Mouse (Mus musculus) embryo, embryonic 10 days (tissue): ENCODE measurements at regions not wholly inside any gene's neighbourhood (a gene's known extent, or its start where the extent isn't known, plus 50 kb on each side); places are given as distances from the start of the nearest gene placed in this dataset.

Experiments used
- DNase-seq: peaks from one replicate; pipeline ENCODE4 v3.0.0-alpha.2; 2015; ENCODE audit warnings: low spot score

GRCm38 (mm10) chr3:40458490-40458889 is 72.6 kb upstream of the Intu start:
- peak; percentile 44 for DNase-seq

GRCm38 (mm10) chr3:40463446-40463845 is 67.6 kb upstream of the Intu start:
- DNase-seq: no peak

- DNase-seq: peak; percentile 54
Observed at GRCm38 (mm10) chr3:40470101-40470500, 61.0 kb upstream of the Intu start.

- no peak for DNase-seq
Observed at GRCm38 (mm10) chr3:40472766-40473165, 58.3 kb upstream of the Intu start.

- DNase-seq: peak; percentile 17
Observed at GRCm38 (mm10) chr3:40480258-40480951, 50.7 kb upstream of the Intu start.
